Mouse (Mus musculus): Measurements from ENCODE around the gene Cnr2.

DNA sequence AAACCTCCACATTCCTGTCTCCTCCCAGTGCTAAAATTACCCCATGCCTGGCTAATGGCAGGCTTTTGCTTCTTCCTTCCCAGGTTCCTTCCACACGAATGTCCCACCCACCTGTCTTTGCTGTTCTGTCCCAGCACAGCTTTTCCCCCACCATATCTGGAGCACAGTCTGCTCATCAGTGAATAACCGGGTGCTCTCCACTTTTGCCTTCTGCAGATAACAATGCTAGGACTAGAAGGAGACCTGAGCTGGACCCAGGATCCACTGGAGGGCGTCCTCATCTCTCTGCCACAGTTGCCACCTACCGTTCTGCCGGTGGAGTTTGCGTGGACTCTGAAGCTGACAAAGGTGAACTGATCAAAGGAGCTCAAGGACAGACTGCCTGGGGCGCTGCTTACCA is 43.7 kb downstream of the Cnr2 start:
- TF ChIP-seq CTCF (IDR thresholded peaks at IDR 0.05; ENCODE audit: borderline replicate concordance, insufficient read depth, low read length) (no peak), POLR2A (IDR thresholded peaks at IDR 0.05; ENCODE audit: low read depth, low read length) (no peak)
